In genomic region chr17:88064347-88065030, GRCm38 (mm10) we compare ENCODE assay signal across 8 mouse cellular contexts. TPM values are rescaled to one million over a fixed set of nuclear protein-coding genes. Genes with fewer than 3 reads are reported as not detected.
DNase-seq lines count a peak whose midpoint lies in the region; ATAC-seq and TF ChIP-seq lines count a peak whose summit lies in the region.

No protein-coding gene starts in this region.

- H3K9me3 ChIP-seq in embryonic facial prominence, embryonic 10.5 days, result no peaks in the 10 kb centered on the region
- no peaks in the 10 kb centered on the region for H3K9me3 ChIP-seq in limb, embryonic 14.5 days (ENCODE audit: control insufficient read depth, low read length)
- H3K9me3 ChIP-seq in midbrain, embryonic 15.5 days, result no peaks in the 10 kb centered on the region

- H3K4me3 ChIP-seq in embryonic facial prominence, embryonic 10.5 days, result peak overlapping the region; percentile 99
- peak overlapping the region; percentile 95 for H3K4me3 ChIP-seq in limb, embryonic 14.5 days (replicated peaks; ENCODE audit: low read length)
- H3K4me3 ChIP-seq in midbrain, embryonic 15.5 days, result peak overlapping the region; percentile 99

- peak; percentile 57 for DNase-seq in 3134 (ENCODE audit: extremely low read depth, insufficient read length, low spot score)
- DNase-seq in adrenal gland, adult 8-10 months, result peak; percentile 43
- peak; percentile 73 for DNase-seq in embryonic facial prominence, embryonic 10.5 days (ENCODE audit: low spot score)
- peak; percentile 44 for DNase-seq in heart, adult 8-10 months (ENCODE audit: low spot score)
- DNase-seq in kidney, adult 8-10 months, result peak; percentile 23 to 31
- peak; percentile 57 for DNase-seq in limb, embryonic 14.5 days (ENCODE audit: low spot score)
- peak; percentile 84 to 87 for DNase-seq in spleen, postnatal 36 days (ENCODE audit: low spot score in 2 of 2)

- peak; percentile 5; the same call in 1 of the 2 replicates for ATAC-seq in limb, embryonic 14.5 days (ENCODE audit: low FRiP score, low read depth)
- peak; percentile 21 for ATAC-seq in midbrain, embryonic 15.5 days (replicated peaks)

- 5% methylated on average over 67 of the region's 67 CpGs for WGBS in embryonic facial prominence, embryonic 10.5 days
- under 1% methylated on average over 13 of the region's 67 CpGs for WGBS in limb, embryonic 14.5 days
- WGBS in midbrain, embryonic 15.5 days, result under 1% methylated on average over 66 of the region's 67 CpGs

- TF ChIP-seq POLR2A in limb, embryonic 14.5 days (IDR thresholded peaks at IDR 0.05; ENCODE audit: borderline replicate concordance, extremely low read depth, insufficient read depth, insufficient read length), result no peak

- peak overlapping the region; percentile 80 for H3K4me2 ChIP-seq in limb, embryonic 14.5 days (replicated peaks; ENCODE audit: low read depth, low read length, severe bottlenecking)
- H3K4me2 ChIP-seq in midbrain, embryonic 15.5 days, result peak overlapping the region; percentile 45

- peak overlapping the region; percentile 100 for H3K27ac ChIP-seq in embryonic facial prominence, embryonic 10.5 days (replicated peaks)
- H3K27ac ChIP-seq in limb, embryonic 14.5 days (replicated peaks; ENCODE audit: low read depth, low read length), result peak overlapping the region; percentile 100
- peak overlapping the region; percentile 100 for H3K27ac ChIP-seq in midbrain, embryonic 15.5 days

- peaks cover 6% of the 10 kb centered on the region; the same call in 1 of the 2 replicates for H3K36me3 ChIP-seq in embryonic facial prominence, embryonic 10.5 days (replicated peaks)
- no peaks in the 10 kb centered on the region for H3K36me3 ChIP-seq in limb, embryonic 14.5 days (ENCODE audit: control insufficient read depth, insufficient read depth, low read length)
- H3K36me3 ChIP-seq in midbrain, embryonic 15.5 days (replicated peaks), result no peaks in the 10 kb centered on the region

- H3K9ac ChIP-seq in limb, embryonic 14.5 days (ENCODE audit: low read depth, low read length, severe bottlenecking), result peak overlapping the region; percentile 99
- H3K9ac ChIP-seq in midbrain, embryonic 15.5 days, result peak overlapping the region; percentile 100

- H3K27me3 ChIP-seq in embryonic facial prominence, embryonic 10.5 days (replicated peaks; ENCODE audit: low read depth, poor library complexity, severe bottlenecking), result no peaks in the 10 kb centered on the region
- H3K27me3 ChIP-seq in limb, embryonic 14.5 days (ENCODE audit: control insufficient read depth, insufficient read depth, low read length), result no peaks in the 10 kb centered on the region
- H3K27me3 ChIP-seq in midbrain, embryonic 15.5 days (replicated peaks), result no peaks in the 10 kb centered on the region

- H3K4me1 ChIP-seq in embryonic facial prominence, embryonic 10.5 days, result peaks cover 17% of the 10 kb centered on the region
- H3K4me1 ChIP-seq in limb, embryonic 14.5 days (ENCODE audit: control insufficient read depth, insufficient read depth, low read length), result peaks cover 7% of the 10 kb centered on the region
- H3K4me1 ChIP-seq in midbrain, embryonic 15.5 days, result peaks cover 17% of the 10 kb centered on the region

RNA-seq across cellular contexts. Expression of gene Fbxo11, which starts 0.6 kb away (rescaled TPM):
- 10 to 100 TPM; 56.1 to 65.6 (median 64.3) TPM for total RNA-seq in adrenal gland, adult 8-10 months (2022)
- 16.7 and 17.5 TPM in 2 replicates for polyA plus RNA-seq in embryonic facial prominence, embryonic 10.5 days (2016; fragmentation: Nextera tagmentation; extraction: Ambion mirVana)
- total RNA-seq in heart, adult 8-10 months (2022), result 10 to 100 TPM; 31.1 to 37.0 (median 35.5) TPM
- polyA plus RNA-seq in limb, embryonic 14.5 days (2012; rRNA removed), result 50.9 and 63.0 TPM in 2 replicates
- polyA plus RNA-seq in limb, embryonic 14.5 days (2014; fragmentation: Nextera tagmentation; extraction: Ambion mirVana), result 29.5 and 34.1 TPM in 2 replicates
- polyA plus RNA-seq in midbrain, embryonic 15.5 days (2015; fragmentation: Nextera tagmentation; extraction: Ambion mirVana), result 33.6 and 37.5 TPM in 2 replicates

Comparison
In these comparisons a context has a peak if more than half of its experiments do, and no peak if none do; other contexts are left out.
1. Peak in every context shown above with its lines: DNase-seq, ATAC-seq, H3K4me3 ChIP-seq and H3K27ac ChIP-seq.
2. DNase-seq: peak in every context shown above with its lines; median percentile 86 in spleen, postnatal 36 days; 73 in embryonic facial prominence, embryonic 10.5 days; 57 in 3134; 57 in limb, embryonic 14.5 days; 44 in heart, adult 8-10 months; 43 in adrenal gland, adult 8-10 months; 27 in kidney, adult 8-10 months.